Mouse (Mus musculus) skeletal muscle tissue, postnatal 0 days (tissue): ENCODE measurements around the gene Usp10. TPM values are rescaled to one million over a fixed set of nuclear protein-coding genes. Genes with fewer than 3 reads are reported as not detected.

Experiments used
- polyA plus RNA-seq: library from polyadenylated mRNA; unstranded; fragments of >200 nt; fragmentation: Nextera tagmentation; extraction: Ambion mirVana; gene quantifications from 2 replicates; pipeline ENCODE4 v1.2.1, GENCODE M21; 2015

The Usp10 gene
- 34.7 and 35.7 TPM in 2 replicates for polyA plus RNA-seq

GRCm38 (mm10) chr8:119909944-119910546, at the start of gene Usp10:
Usp10 (plus strand) TSS chr8:119910360.

GRCm38 (mm10) chr8:119861706-119862389, 48.3 kb upstream of the Usp10 start, which contains the start of gene Klhl36:
Klhl36 (plus strand) TSS chr8:119862266.

GRCm38 (mm10) chr8:119910547-119911257, 542 bp downstream of the Usp10 start, which contains the start of gene Gm20388:
Gm20388 (plus strand) TSS chr8:119910841.

DNA sequence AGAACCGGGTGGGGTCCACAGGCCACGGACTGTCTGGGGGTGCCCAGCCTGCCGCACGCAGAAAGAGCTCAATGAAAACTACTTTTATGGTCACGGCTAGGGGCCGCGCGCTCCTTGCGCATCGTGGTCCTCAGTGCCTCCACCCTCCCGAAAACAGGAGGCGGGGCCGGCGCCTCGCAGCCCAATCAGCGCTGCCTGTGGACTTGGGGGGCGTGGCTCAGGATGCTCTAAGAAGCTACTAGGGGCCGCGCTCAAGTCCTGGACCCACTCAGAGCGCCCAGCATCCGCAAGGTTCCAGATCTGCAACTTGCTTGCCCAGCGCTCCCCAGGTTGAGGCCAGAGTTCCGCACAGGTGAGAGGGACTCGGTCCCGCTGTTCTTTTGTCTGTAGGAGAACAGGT, 82.1 kb downstream of the Usp10 start, which contains the start of gene Crispld2:
Gene Crispld2 (plus strand): TSS at position 190 of the 400 bp plus-strand sequence.

Other genes starting within 250 kb of the Usp10 start
- gene Wfdc1, start 244.0 kb upstream of the Usp10 start, polyA plus RNA-seq, result 52.7 and 62.0 TPM in 2 replicates
- gene Atp2c2, start 210.4 kb upstream of the Usp10 start, polyA plus RNA-seq, result 0.11 TPM in 1 of 2 replicates, not detected in the other
- 4.5 and 5.3 TPM in 2 replicates for gene Tldc1, start 131.9 kb upstream of the Usp10 start, polyA plus RNA-seq
- 25.2 and 31.5 TPM in 2 replicates for gene Cotl1, start 69.8 kb upstream of the Usp10 start, polyA plus RNA-seq
- 4.3 and 4.4 TPM in 2 replicates for gene Klhl36, start 48.1 kb upstream of the Usp10 start, polyA plus RNA-seq
- not detected in 2 replicates for gene Gm20388, start 481 bp downstream of the Usp10 start, polyA plus RNA-seq
- gene Crispld2, start 82.1 kb downstream of the Usp10 start, polyA plus RNA-seq, result 1.7 and 1.9 TPM in 2 replicates
- gene Zdhhc7, start 191.1 kb downstream of the Usp10 start, polyA plus RNA-seq, result 26.8 and 28.5 TPM in 2 replicates
- gene 6430548M08Rik, start 203.8 kb downstream of the Usp10 start, polyA plus RNA-seq, result 5.7 and 6.8 TPM in 2 replicates